Mouse (Mus musculus) hindbrain, embryonic 15.5 days (tissue): ENCODE data around the gene Ralgps2. TPM values are rescaled to one million over a fixed set of nuclear protein-coding genes. Genes with fewer than 3 reads are reported as not detected.

Experiments
- ATAC-seq: fragments of 200-750 bp; cut with Nextera tagmentation; 2 replicates; pipeline ENCODE4 v1.8.0; 2017; ENCODE audit warnings: low read depth, moderate number of reproducible peaks, moderate TSS enrichment; ENCODE audit not compliant: low FRiP score
- H3K27ac ChIP-seq: fragments of 300-500 bp; sonication (generic); replicated peaks from 2 replicates; pipeline ENCODE4 v1.5.1; 2015; ENCODE audit warnings: mild to moderate bottlenecking, inconsistent platforms
- H3K27me3 ChIP-seq: fragments of 300-500 bp; sonication (generic); 2 replicates; pipeline ENCODE4 v1.6.1; 2015; ENCODE audit warnings: control low read depth, inconsistent platforms
- H3K36me3 ChIP-seq: fragments of 300-500 bp; sonication (generic); 2 replicates; pipeline ENCODE4 v1.6.1; 2015; ENCODE audit warnings: control low read depth, inconsistent platforms
- H3K4me1 ChIP-seq: fragments of 300-500 bp; sonication (generic); replicated peaks from 2 replicates; pipeline ENCODE4 v1.6.1; 2015; ENCODE audit warnings: control low read depth, inconsistent platforms
- H3K4me2 ChIP-seq: fragments of 300-500 bp; sonication (generic); 2 replicates; pipeline ENCODE4 v1.6.1; 2015; ENCODE audit warnings: moderate library complexity, mild to moderate bottlenecking, inconsistent platforms
- H3K4me3 ChIP-seq: fragments of 300-500 bp; sonication (generic); 2 replicates; pipeline ENCODE4 v1.5.1; 2015; ENCODE audit warnings: mild to moderate bottlenecking, inconsistent platforms
- H3K9ac ChIP-seq: fragments of 300-500 bp; sonication (generic); 2 replicates; pipeline ENCODE4 v1.6.1; 2015; ENCODE audit warnings: inconsistent platforms
- H3K9me3 ChIP-seq: fragments of 300-500 bp; sonication (generic); 2 replicates; pipeline ENCODE4 v1.6.1; 2016; ENCODE audit warnings: control low read depth, inconsistent platforms
- WGBS: fragments of 180-500 bp; shearing (Covaris S2); methylation state at CpG from one replicate; pipeline ENCODE4 v1.1.7; 2015; 5-methylcytosine and 5-hydroxymethylcytosine counted together
- polyA plus RNA-seq: library from polyadenylated mRNA; unstranded; fragments of >200 nt; fragmentation: Nextera tagmentation; extraction: Ambion mirVana; gene quantifications from 2 replicates; pipeline ENCODE4 v1.2.1, GENCODE M21; 2015

Ralgps2 gene
- polyA plus RNA-seq, 1 experiment from 2014 or later = 78.3 TPM

GRCm38 (mm10) chr1:156971206-156971811, 31.9 kb upstream of the Ralgps2 start:
- Histone ChIP-seq H3K36me3 (no peaks in the 10 kb centered on the region), H3K4me2 (no peak overlapping the region), H3K27me3 (no peaks in the 10 kb centered on the region), H3K27ac (no peak overlapping the region), H3K4me3 (no peak overlapping the region), H3K9ac (no peak overlapping the region), H3K9me3 (no peaks in the 10 kb centered on the region), H3K4me1 (no peaks in the 10 kb centered on the region)
- WGBS = 89% methylated on average over 7 of the region's 7 CpGs
- no peak for ATAC-seq

- no peaks in the 10 kb centered on the region for H3K36me3 ChIP-seq
- no peak overlapping the region for H3K27ac ChIP-seq
- H3K4me1 ChIP-seq = no peaks in the 10 kb centered on the region
- H3K4me2 ChIP-seq = no peak overlapping the region
- H3K27me3 ChIP-seq = no peaks in the 10 kb centered on the region
- 63% methylated on average over 6 of the region's 6 CpGs for WGBS
- H3K9ac ChIP-seq = no peak overlapping the region
- no peak for ATAC-seq
- no peaks in the 10 kb centered on the region for H3K9me3 ChIP-seq
- H3K4me3 ChIP-seq = no peak overlapping the region
Measured at GRCm38 (mm10) chr1:156970641-156971040, 31.2 kb upstream of the Ralgps2 start.

DNA sequence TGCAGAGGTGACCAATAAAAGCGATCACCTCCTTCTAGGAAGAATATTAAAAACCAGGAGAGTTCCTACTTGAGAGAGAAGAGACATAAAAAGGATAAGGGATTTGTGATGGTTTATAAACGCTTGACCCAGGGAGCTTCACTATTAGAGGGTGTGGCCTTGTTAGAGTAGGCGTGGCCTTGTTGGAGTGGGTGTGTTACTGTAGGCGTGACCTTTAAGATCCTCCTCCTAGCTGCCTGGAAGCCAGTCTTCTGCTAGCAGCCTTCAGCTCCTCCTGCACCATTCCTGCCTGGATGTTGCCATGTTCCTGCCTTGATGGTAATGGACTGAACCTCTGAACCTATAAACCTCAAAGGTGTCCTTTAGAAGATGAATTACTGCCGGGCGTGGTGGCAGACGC, 28.7 kb upstream of the Ralgps2 start:
- WGBS = 83% methylated on average over 7 of the region's 7 CpGs
- H3K9me3 ChIP-seq = no peaks in the 10 kb centered on the region
- ATAC-seq = no peak

DNA sequence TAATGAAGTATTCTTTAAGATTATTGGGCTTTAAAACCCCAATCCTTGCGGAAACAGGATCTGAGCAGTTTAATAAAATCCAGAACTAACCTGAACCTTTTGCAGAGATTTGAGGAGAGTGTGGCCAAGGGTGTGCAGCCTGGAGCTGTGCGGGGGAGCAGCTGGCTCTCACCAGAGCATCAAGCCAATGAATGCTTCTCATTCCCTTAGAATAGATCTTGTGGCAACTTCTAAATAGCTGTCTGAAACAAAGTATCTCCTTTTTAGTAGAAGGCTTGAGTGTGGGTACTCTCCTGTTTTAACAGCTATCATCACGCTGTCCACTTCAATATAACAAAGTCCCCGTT, 25.1 kb upstream of the Ralgps2 start:
- H3K4me3 ChIP-seq = no peak overlapping the region
- no peaks in the 10 kb centered on the region for H3K27me3 ChIP-seq
- no peak for ATAC-seq
- no peaks in the 10 kb centered on the region for H3K9me3 ChIP-seq
- H3K27ac ChIP-seq = no peak overlapping the region
- no peaks in the 10 kb centered on the region for H3K36me3 ChIP-seq
- 87% methylated on average over 4 of the region's 4 CpGs for WGBS
- no peak overlapping the region for H3K9ac ChIP-seq
- H3K4me2 ChIP-seq = no peak overlapping the region
- H3K4me1 ChIP-seq = no peaks in the 10 kb centered on the region

More for the DNA sequence above, 28.7 kb upstream of the Ralgps2 start:
- Histone ChIP-seq H3K4me1 (no peaks in the 10 kb centered on the region), H3K4me2 (no peak overlapping the region), H3K27me3 (no peaks in the 10 kb centered on the region), H3K27ac (no peak overlapping the region), H3K36me3 (no peaks in the 10 kb centered on the region), H3K4me3 (no peak overlapping the region), H3K9ac (no peak overlapping the region)

DNA sequence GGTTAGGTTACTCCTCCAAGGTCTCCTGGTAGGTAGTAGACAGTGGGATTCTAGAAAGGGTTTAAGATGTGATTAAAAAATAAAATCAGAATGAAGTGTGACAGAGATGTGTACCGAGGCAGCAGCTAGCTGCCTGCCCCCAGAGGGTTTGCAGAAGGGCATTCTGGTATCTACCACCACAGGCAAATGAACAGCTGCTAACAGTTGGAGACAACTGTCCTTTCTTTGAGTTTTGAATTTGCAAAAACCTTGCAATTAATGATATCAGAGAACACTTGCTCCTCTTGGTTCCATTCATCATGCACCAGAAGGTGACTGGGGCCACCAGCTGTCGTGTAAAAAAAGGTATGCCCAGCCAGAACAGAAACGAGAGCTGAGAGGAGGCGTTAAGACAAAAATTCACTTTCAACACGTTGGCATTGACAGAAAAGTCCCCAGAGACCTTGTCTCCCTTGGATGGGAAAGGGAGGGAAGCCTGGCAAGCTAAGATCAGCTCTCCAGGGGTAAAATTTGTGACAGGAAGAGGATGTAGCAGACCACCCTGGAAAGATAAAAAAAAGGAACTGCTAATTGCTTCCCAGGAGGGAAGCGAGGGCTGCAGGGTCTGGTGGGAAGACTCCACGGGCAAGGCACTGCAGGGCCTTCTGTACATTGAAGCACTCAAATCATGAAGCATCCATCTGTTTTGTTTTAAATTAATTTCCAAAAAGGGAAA, 24.6 kb upstream of the Ralgps2 start:
- Histone ChIP-seq H3K9me3 (no peaks in the 10 kb centered on the region), H3K9ac (no peak overlapping the region), H3K4me3 (no peak overlapping the region), H3K36me3 (no peaks in the 10 kb centered on the region), H3K27me3 (no peaks in the 10 kb centered on the region), H3K27ac (no peak overlapping the region), H3K4me1 (no peaks in the 10 kb centered on the region), H3K4me2 (no peak overlapping the region)
- 24% methylated on average over 7 of the region's 7 CpGs for WGBS
- ATAC-seq = no peak

DNA sequence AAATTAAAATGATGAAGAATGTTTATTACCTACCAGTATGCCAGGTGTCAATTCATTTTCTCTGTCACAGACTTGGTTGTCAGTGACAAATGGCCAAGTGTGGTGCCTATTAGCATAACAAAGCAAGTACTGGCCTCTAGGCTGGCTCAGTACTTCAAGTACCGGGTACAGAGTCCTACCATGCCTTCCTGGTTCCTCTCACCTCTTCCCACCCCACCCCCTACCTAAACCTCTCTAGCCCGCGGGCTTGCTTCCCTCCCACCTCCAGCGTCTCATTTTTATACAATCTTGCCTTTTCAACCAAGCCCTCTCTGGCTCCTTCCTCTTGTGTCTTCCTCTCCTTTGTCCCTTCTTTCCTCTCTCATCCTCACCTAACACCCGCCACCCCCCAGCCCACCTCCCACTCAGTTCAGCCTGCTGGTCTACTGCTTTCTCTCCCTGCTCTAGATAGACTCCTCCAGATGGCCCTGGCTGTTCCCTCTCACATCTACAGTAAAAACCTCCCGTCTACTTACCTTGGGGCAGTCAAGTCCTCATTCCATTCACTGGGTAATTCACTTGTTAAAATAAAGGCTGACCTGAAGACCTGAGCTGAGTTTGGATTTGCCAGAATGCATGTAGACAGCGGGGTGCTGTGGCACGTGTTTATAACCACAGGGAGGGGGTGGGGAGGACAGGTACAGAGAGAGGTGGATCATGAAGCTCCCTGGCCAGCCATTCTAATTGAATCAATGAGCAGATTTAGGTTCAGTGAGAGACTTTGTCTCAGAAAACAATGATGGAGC, 22.2 kb upstream of the Ralgps2 start:
- no peak overlapping the region for H3K27ac ChIP-seq
- no peak for ATAC-seq
- H3K9me3 ChIP-seq = no peaks in the 10 kb centered on the region
- H3K4me2 ChIP-seq = no peak overlapping the region
- WGBS = 48% methylated on average over 8 of the region's 8 CpGs
- no peaks in the 10 kb centered on the region for H3K4me1 ChIP-seq
- no peak overlapping the region for H3K9ac ChIP-seq
- H3K36me3 ChIP-seq = no peaks in the 10 kb centered on the region
- no peak overlapping the region for H3K4me3 ChIP-seq
- H3K27me3 ChIP-seq = no peaks in the 10 kb centered on the region

GRCm38 (mm10) chr1:156959004-156959403, 19.6 kb upstream of the Ralgps2 start:
- ATAC-seq = no peak
- Histone ChIP-seq H3K27ac (no peak overlapping the region), H3K9ac (no peak overlapping the region), H3K4me1 (no peaks in the 10 kb centered on the region), H3K9me3 (no peaks in the 10 kb centered on the region), H3K4me3 (no peak overlapping the region), H3K4me2 (no peak overlapping the region), H3K27me3 (no peaks in the 10 kb centered on the region), H3K36me3 (no peaks in the 10 kb centered on the region)
- WGBS = 92% methylated on average over 5 of the region's 5 CpGs

DNA sequence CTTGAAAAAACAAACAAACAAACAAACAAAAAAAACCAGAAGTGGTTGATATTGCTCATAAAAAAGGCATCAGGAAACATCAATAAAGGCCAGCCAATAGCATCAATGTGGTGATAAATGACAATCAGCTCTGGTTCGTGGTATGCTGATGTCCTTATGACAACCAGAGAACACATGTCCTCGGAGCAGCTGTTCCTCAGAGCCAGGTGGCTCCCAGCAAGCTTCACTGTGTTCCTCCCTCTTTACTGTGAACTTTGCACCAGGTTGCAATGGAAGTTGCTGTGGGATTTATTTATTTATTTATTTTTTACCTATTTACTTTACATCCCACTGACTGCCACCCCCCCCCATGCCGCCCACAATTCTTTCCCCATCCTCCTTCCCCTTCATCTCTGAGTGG, 17.9 kb upstream of the Ralgps2 start:
- no peaks in the 10 kb centered on the region for H3K4me1 ChIP-seq
- no peak for ATAC-seq
- WGBS = 92% methylated on average over 3 of the region's 3 CpGs

DNA sequence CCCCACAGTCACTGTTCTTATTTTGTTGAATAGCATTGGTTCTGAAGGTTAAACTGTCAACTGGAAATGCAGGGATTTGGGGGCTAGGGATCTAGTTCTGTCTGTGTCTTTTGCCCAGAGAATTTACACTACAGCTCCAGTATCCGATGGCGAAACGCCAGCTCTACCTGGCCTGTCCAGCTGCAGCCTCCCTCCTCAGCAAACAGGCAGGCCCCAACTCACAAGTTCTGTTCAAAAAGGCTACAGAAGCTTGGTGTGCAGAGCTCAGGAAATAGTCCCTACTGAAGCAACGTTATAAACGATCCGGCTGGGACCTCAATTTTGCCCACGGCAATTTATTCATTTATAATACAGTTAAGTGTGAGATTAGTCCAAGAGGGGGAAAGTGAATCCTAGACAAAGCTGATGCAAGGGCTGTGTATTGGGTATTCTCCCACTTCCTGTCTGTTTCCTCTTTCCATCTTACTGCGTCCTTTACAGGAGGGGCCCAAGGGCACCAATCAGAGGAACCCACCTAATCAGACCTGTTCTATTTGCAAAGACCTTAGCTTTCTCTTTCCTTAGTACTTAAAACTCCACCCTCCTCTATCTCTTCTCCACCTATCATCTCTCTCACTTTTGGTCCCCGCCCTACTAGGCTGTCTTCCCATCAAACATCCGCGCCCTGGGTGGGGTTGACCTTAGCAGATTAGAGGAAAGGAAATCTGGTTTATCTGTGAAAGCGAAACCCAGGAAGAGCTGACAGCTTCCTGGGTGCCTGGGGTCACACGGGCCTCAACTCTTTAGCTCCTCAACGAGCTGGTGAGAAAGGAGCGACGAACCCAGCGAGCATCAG, 16.7 kb upstream of the Ralgps2 start:
- no peaks in the 10 kb centered on the region for H3K27me3 ChIP-seq
- no peaks in the 10 kb centered on the region for H3K9me3 ChIP-seq
- H3K4me2 ChIP-seq = no peak overlapping the region
- 69% methylated on average over 17 of the region's 17 CpGs for WGBS
- no peak overlapping the region for H3K4me3 ChIP-seq
- no peak overlapping the region for H3K27ac ChIP-seq
- no peak for ATAC-seq
- H3K36me3 ChIP-seq = no peaks in the 10 kb centered on the region
- H3K9ac ChIP-seq = no peak overlapping the region
- no peaks in the 10 kb centered on the region for H3K4me1 ChIP-seq

More for the DNA sequence above, 17.9 kb upstream of the Ralgps2 start:
- no peak overlapping the region for H3K4me3 ChIP-seq
- no peaks in the 10 kb centered on the region for H3K36me3 ChIP-seq
- H3K27ac ChIP-seq = no peak overlapping the region
- H3K4me2 ChIP-seq = no peak overlapping the region
- no peaks in the 10 kb centered on the region for H3K27me3 ChIP-seq
- no peak overlapping the region for H3K9ac ChIP-seq
- H3K9me3 ChIP-seq = no peaks in the 10 kb centered on the region

DNA sequence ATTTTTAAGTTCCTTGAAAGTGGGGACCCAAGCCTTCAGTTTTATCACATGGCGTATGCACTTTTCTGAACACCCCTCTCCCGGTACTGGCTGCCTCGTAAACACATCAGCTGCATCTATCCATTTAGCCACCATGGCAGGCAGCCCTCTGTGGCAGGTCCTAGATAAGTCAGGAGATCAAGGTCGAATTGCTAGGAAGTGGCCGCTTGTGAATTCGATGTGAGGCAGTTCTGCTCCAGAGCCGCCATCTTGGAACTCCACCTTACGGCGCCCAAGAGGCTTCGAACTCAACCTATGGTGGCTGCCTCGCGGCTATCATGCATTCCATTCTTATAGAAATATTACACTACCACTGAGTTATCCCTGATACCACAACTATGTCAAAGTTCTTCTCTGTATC, 14.8 kb upstream of the Ralgps2 start:
- no peak overlapping the region for H3K9ac ChIP-seq
- ATAC-seq = no peak
- H3K4me2 ChIP-seq = no peak overlapping the region
- WGBS = 97% methylated on average over 12 of the region's 12 CpGs
- no peaks in the 10 kb centered on the region for H3K27me3 ChIP-seq
- H3K4me3 ChIP-seq = no peak overlapping the region
- H3K9me3 ChIP-seq = no peaks in the 10 kb centered on the region
- H3K36me3 ChIP-seq = no peaks in the 10 kb centered on the region
- H3K4me1 ChIP-seq = no peaks in the 10 kb centered on the region
- H3K27ac ChIP-seq = no peak overlapping the region

DNA sequence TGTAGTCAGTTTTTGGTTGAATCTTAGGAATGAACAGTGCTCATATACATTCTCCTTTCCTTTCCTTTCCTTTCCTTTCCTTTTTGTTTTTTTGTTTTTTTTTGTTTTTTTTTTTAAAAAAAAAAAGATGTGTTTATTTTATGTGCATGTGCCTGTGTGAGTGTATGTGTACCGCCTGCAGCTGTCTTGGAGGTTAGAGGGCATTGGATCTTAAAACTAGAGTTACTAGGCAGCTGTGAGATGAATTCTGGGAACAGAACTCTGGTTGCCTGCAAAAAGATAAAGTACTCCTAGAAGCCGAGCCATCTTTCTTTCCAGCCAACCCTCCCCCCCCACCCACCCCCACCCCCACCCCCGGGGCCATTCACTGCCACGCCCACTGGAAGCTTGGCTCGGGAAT, 10.9 kb upstream of the Ralgps2 start:
- H3K27ac ChIP-seq = no peak overlapping the region
- H3K4me1 ChIP-seq = no peaks in the 10 kb centered on the region
- no peaks in the 10 kb centered on the region for H3K27me3 ChIP-seq
- no peak overlapping the region for H3K4me2 ChIP-seq
- no peak overlapping the region for H3K9ac ChIP-seq
- H3K4me3 ChIP-seq = no peak overlapping the region
- 66% methylated on average over 5 of the region's 5 CpGs for WGBS
- no peaks in the 10 kb centered on the region for H3K36me3 ChIP-seq
- H3K9me3 ChIP-seq = peaks cover 5% of the 10 kb centered on the region; the same call in 1 of the 2 replicates
- ATAC-seq = no peak

DNA sequence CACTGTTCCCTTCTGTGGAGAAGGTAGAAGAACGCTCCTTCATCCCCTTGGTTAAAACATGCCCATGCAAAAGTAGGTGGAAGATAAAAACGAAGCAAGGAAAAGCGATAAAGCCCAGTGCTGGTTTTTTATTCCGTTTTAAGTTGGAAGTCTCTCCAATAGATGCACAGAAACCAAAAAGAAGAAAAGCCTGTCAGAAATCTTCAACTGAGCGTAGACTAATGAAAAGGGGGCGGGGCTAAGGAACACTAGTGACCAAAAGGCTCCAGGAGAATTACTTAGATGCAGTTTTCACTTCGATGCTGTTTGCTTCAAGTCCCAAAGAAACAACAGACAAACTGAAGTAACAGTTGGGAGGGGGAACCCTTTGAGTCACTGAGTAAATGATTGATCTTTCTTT, 1.2 kb upstream of the Ralgps2 start:
- WGBS = 45% methylated on average over 7 of the region's 7 CpGs
- Histone ChIP-seq H3K4me2 (peak overlapping the region; percentile 67), H3K9ac (peak overlapping the region; percentile 85; the same call in 1 of the 2 replicates), H3K36me3 (no peaks in the 10 kb centered on the region), H3K9me3 (no peaks in the 10 kb centered on the region), H3K4me1 (peaks cover 26% of the 10 kb centered on the region), H3K4me3 (peak overlapping the region; percentile 64), H3K27ac (peak overlapping the region; percentile 94), H3K27me3 (no peaks in the 10 kb centered on the region)
- no peak for ATAC-seq
